Mouse (Mus musculus) liver, postnatal 0 days (tissue): Measurements from ENCODE around the gene Mogat1. TPM values are rescaled to one million over a fixed set of nuclear protein-coding genes. Genes with fewer than 3 reads are reported as not detected.

Experiments
- ATAC-seq: fragments of 200-750 bp; cut with Nextera tagmentation; 2 replicates; pipeline ENCODE4 v1.8.0; 2017; ENCODE audit warnings: mild to moderate bottlenecking, moderate library complexity
- DNase-seq: peaks from one replicate; pipeline ENCODE4 v3.0.0-alpha.2; 2016
- H3K27ac ChIP-seq: fragments of 300-500 bp; sonication (generic); 2 replicates; pipeline ENCODE4 v1.5.1; 2014; ENCODE audit warnings: antibody characterized with exemption, moderate library complexity, mild to moderate bottlenecking, low read depth
- H3K27me3 ChIP-seq: fragments of 300-500 bp; sonication (generic); 2 replicates; pipeline ENCODE4 v1.6.1; 2014; ENCODE audit warnings: low read length, control low read depth, mixed read lengths; ENCODE audit not compliant: insufficient read depth
- H3K36me3 ChIP-seq: fragments of 300-500 bp; sonication (generic); replicated peaks from 2 replicates; pipeline ENCODE4 v1.6.1; 2014; ENCODE audit warnings: mild to moderate bottlenecking, control low read depth, low read length, moderate library complexity, mixed read lengths; ENCODE audit not compliant: insufficient read depth
- H3K4me1 ChIP-seq: fragments of 300-500 bp; sonication (generic); 2 replicates; pipeline ENCODE4 v1.6.1; 2014; ENCODE audit warnings: antibody characterized with exemption, mild to moderate bottlenecking, control low read depth; ENCODE audit not compliant: insufficient read depth
- H3K4me2 ChIP-seq: fragments of 300-500 bp; sonication (generic); 2 replicates; pipeline ENCODE4 v1.6.1; 2014; ENCODE audit warnings: low read depth, mild to moderate bottlenecking, low read length, moderate library complexity, mixed read lengths
- H3K4me3 ChIP-seq: fragments of 300-500 bp; sonication (generic); 2 replicates; pipeline ENCODE4 v1.5.1; 2014; ENCODE audit warnings: low read depth, low read length
- H3K9ac ChIP-seq: fragments of 300-500 bp; sonication (generic); replicated peaks from 2 replicates; pipeline ENCODE4 v1.6.1; 2014; ENCODE audit warnings: mild to moderate bottlenecking, moderate library complexity
- H3K9me3 ChIP-seq: fragments of 300-500 bp; sonication (generic); 2 replicates; pipeline ENCODE4 v1.6.1; 2016; ENCODE audit warnings: mild to moderate bottlenecking, control low read depth, low read length, mixed read lengths
- CTCF ChIP-seq: sonication (generic); IDR thresholded peaks from 2 replicates; pipeline ENCODE4 v1.5.1; 2016; ENCODE audit warnings: antibody characterized with exemption, low read depth
- EP300 ChIP-seq: IDR thresholded peaks from 2 replicates; pipeline ENCODE4 v1.6.1; 2016; ENCODE audit warnings: antibody characterized with exemption, low read depth, mild to moderate bottlenecking
- WGBS: fragments of 180-500 bp; shearing (Covaris S2); extraction: QIAGEN DNeasy Blood & Tissue Kit; methylation state at CpG from one replicate; pipeline ENCODE4 v1.1.7; 2014; ENCODE audit not compliant: insufficient replicate concordance; 5-methylcytosine and 5-hydroxymethylcytosine counted together
- polyA plus RNA-seq: library from polyadenylated mRNA; unstranded; fragments of >200 nt; fragmentation: Nextera tagmentation; extraction: Ambion mirVana; gene quantifications from 2 replicates; pipeline ENCODE4 v1.2.1, GENCODE M21; 2015

The Mogat1 gene
- 0.22 TPM in 1 of 2 replicates, not detected in the other for polyA plus RNA-seq

DNA sequence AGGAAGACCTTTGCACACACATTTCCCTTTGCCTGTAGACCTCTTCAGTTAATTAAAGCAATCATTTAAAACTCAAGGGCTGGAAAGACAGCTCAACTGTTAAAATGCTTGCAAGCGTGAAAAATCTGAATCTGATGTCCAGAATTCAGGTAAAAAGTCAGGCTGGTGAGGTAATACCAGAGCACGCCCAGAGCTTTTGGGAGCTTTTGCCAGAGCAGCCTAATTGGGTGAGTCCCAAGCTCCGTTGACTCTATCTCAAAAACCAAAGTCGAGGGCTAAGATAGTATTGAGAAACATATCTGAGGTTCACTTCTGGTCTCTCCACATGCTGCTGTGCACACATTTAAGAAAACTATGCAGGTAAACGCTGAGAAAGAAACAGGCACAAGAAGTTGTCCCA, at the start of gene Mogat1:
Gene Mogat1 (plus strand): TSS at position 130 of the 400 bp plus-strand sequence.
- H3K27me3 ChIP-seq: peaks cover 8% of the 10 kb centered on the region
- no peak for DNase-seq
- H3K27ac ChIP-seq: no peak within 1 kb of the TSS
- ATAC-seq: no peak
- no peak for TF ChIP-seq EP300
- H3K4me2 ChIP-seq: peak within 1 kb of the TSS; percentile 40
- no peaks in the 10 kb centered on the region for H3K4me1 ChIP-seq
- no peaks in the 10 kb centered on the region for H3K36me3 ChIP-seq
- WGBS: 70% methylated on average over 5 of the region's 5 CpGs
- H3K4me3 ChIP-seq: no peak within 1 kb of the TSS
- H3K9me3 ChIP-seq: no peaks in the 10 kb centered on the region
- H3K9ac ChIP-seq: no peak within 1 kb of the TSS

DNA sequence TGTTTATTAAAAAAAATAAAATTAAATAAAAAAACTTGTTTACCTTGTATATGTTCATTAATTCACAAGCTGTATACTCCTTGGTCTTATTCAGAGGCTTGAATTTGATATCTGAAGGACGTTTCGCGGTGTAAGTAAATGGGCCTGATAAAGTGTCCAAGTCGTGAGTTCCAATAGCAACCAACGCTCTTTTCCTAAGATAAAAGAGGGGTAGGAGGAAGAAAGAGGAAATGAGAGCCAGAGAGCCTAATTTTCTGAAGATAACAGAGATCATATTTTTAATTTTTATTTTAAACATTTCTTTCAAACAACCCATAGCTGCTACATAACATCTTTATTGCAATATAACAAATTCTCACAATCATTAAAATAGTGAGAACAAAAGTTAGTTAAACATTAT, 38.4 kb upstream of the Mogat1 start:
- WGBS: 77% methylated on average over 5 of the region's 5 CpGs
- TF ChIP-seq CTCF (no peak), EP300 (no peak)
- no peak for DNase-seq
- no peaks in the 10 kb centered on the region for H3K4me1 ChIP-seq
- no peaks in the 10 kb centered on the region for H3K27me3 ChIP-seq
- no peak for ATAC-seq
- no peak overlapping the region for H3K9ac ChIP-seq
- no peaks in the 10 kb centered on the region for H3K9me3 ChIP-seq
- H3K4me2 ChIP-seq: no peak overlapping the region
- no peak overlapping the region for H3K4me3 ChIP-seq
- H3K27ac ChIP-seq: no peak overlapping the region
- H3K36me3 ChIP-seq: peaks cover 45% of the 10 kb centered on the region

DNA sequence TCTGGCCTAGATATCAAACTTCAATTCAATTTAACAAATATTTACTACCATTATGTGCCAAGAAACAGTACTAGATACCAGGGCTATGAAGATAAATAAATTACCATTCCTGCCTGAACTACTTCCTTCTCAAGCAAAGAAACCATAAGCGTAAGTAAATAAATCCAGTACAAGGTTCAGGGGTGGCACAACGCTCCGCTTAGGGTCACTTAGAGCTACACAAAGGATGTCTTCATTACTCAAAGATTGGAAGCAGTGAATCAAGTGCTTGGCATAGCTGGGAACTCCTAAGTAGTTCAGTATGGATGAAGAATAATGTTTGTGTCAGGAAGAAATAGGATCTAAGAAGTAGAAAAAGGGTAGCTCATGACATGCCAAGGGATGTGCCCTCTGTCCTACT, 27.4 kb upstream of the Mogat1 start:
- no peak overlapping the region for H3K27ac ChIP-seq
- DNase-seq: no peak
- H3K4me3 ChIP-seq: no peak overlapping the region
- WGBS: 77% methylated on average over 3 of the region's 3 CpGs
- H3K4me1 ChIP-seq: peaks cover 20% of the 10 kb centered on the region
- H3K9ac ChIP-seq: no peak overlapping the region
- no peaks in the 10 kb centered on the region for H3K27me3 ChIP-seq
- H3K9me3 ChIP-seq: no peaks in the 10 kb centered on the region
- no peak for TF ChIP-seq CTCF
- TF ChIP-seq EP300: no peak
- H3K36me3 ChIP-seq: peaks cover 24% of the 10 kb centered on the region
- ATAC-seq: no peak
- no peak overlapping the region for H3K4me2 ChIP-seq

DNA sequence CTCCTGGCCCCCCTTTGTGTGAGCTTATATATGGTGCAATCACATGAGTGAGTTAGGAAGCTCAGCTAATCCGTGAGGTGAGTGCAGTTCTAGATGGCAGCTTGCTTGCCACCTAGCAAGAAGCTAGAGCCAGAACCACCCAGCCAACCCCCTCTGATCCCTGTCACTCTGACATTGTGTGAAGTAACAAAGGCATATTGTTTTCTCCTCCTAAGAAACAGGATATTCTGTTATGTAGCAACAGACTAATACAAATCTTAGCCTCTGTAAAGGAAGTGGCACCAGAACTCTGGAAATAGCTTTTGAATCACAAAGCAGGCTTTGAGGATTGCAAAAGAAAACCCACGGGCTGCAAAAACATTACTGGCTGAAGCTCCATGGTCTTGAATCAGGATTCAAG, 26.4 kb upstream of the Mogat1 start:
- TF ChIP-seq EP300 (no peak), CTCF (no peak)
- Histone ChIP-seq H3K27ac (no peak overlapping the region), H3K9ac (no peak overlapping the region), H3K4me2 (no peak overlapping the region), H3K4me3 (no peak overlapping the region), H3K9me3 (no peaks in the 10 kb centered on the region), H3K36me3 (peaks cover 17% of the 10 kb centered on the region), H3K27me3 (no peaks in the 10 kb centered on the region), H3K4me1 (peaks cover 23% of the 10 kb centered on the region)
- DNase-seq (no peak), ATAC-seq (no peak)
- 52% methylated on average over 2 of the region's 2 CpGs for whole genome bisulfite sequencing

DNA sequence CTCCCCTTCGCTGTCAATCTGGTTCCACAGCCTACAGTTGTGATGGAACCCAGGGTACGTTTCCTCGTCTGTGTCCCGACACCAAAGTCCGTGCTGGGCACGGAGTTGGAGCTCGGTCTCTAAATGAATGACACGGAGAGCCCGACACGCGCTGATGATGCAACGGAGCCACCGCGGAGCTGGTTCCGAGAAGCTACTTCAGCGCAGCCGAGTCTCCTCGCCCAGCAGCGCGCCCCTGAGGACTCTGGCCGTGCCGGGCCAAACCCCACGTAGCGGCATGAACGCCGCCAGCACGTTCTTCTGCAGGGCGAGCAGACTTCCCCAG, 22.4 kb upstream of the Mogat1 start:
- peak; percentile 73 for ATAC-seq
- peaks cover 25% of the 10 kb centered on the region for H3K4me1 ChIP-seq

DNA sequence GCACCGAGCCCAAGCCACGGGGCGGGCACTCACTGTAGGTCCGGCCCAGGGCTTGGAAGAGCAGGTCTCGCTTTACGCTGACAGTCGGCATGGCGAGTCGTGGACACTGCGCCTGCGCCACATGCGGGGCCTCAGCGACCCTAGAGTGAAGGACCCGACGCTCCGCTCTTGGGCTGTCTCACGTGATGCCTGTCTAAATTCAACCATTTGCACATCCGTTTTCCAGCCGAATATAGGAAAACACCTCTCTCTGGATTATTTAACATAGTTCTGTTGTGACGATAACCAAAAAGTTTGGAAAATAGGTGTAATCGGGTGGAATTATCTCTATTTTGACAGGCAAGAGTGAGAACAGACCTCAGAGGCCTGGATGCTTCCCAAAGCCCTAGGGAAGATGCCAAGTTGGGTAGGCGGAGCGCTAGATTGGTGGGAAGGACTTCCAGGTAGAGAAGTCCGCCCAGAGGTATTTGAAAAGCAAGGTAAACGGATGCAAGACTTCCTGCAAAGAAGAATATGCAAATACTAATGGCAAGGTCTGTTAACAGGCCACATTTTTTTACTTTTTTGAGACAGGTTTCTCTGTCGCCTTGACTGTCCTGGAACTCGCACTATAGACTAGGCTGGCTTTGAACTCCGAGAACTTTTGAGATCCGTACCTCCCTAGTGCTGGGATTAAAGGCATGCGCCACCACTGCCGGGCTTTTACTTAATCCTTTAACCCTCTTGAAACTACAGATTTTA, 21.9 kb upstream of the Mogat1 start, which contains the start of gene Farsb:
Gene Farsb (minus strand): TSS at position 146 of the 741 bp plus-strand sequence.
- H3K4me3 ChIP-seq: peak within 1 kb of the TSS; percentile 84
- under 1% methylated on average over 31 of the region's 31 CpGs for WGBS
- ATAC-seq: peak; percentile 98

More for the DNA sequence above, 22.4 kb upstream of the Mogat1 start:
- peak overlapping the region; percentile 77 for H3K27ac ChIP-seq
- no peaks in the 10 kb centered on the region for H3K27me3 ChIP-seq
- H3K36me3 ChIP-seq: no peaks in the 10 kb centered on the region
- 0% methylated on average over 28 of the region's 28 CpGs for WGBS
- H3K9me3 ChIP-seq: no peaks in the 10 kb centered on the region
- peak overlapping the region; percentile 80 for H3K9ac ChIP-seq
- H3K4me3 ChIP-seq: peak overlapping the region; percentile 84
- DNase-seq: no peak
- H3K4me2 ChIP-seq: peak overlapping the region; percentile 87
- TF ChIP-seq CTCF: no peak

More for the DNA sequence above, 21.9 kb upstream of the Mogat1 start, which contains the start of gene Farsb:
- Histone ChIP-seq H3K4me2 (peak within 1 kb of the TSS; percentile 87), H3K27me3 (no peaks in the 10 kb centered on the region), H3K9ac (peak within 1 kb of the TSS; percentile 80), H3K4me1 (peaks cover 22% of the 10 kb centered on the region), H3K9me3 (no peaks in the 10 kb centered on the region), H3K36me3 (no peaks in the 10 kb centered on the region), H3K27ac (peak within 1 kb of the TSS; percentile 77)
- DNase-seq: peak; percentile 91
- TF ChIP-seq CTCF (no peak), EP300 (peak; percentile 93)
